Mouse (Mus musculus): ENCODE results near the gene Cherp. TPM values are rescaled to one million over a fixed set of nuclear protein-coding genes. Genes with fewer than 3 reads are reported as not detected.

Gene Cherp
- total RNA-seq, 2 experiments from 2014 or later, result 47.7 to 60.6 TPM

DNA sequence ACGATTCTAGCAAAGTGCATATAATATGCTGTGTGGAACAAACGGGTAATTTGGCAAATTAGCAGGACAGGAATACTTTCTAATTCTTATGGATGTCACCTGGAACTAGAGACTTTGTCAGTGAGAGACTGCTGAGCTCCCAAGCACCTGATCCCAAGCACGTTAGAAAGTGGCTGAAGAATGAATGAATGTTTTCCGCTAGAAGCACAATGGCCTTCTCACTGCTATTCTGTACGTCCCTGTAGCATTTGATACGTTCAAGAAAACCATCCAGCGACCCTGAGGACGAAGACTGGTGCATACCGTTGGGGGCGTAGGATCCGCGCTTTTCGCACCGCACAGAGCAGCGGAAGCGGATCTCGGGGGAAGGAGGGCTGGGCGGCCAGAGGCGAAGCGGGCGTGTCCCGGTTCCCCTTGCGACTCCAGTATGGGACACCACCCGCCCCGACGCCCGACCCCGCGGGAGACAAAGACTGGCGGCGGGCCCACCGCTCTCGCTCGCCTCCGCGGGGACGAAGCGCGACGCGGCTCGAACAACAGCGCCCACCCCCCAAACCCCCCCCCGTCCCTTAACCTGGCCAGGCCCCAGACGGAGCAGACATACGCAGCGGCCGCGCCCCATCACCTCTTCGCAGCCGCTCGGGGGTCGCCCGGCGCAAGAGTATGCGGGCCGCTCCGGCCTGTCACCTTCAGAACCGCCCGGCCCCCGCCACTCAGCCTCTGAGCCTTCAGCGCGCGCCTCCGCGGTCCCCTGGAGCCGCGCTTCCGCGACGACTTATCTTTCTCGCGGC is 54.3 kb downstream of the Cherp start:
- peak; percentile 43 to 63 for DNase-seq (ENCODE audit: low spot score in 2 of 2)

GRCm38 (mm10) chr8:72418073-72418472 is 57.0 kb downstream of the Cherp start:
- no peak for DNase-seq (ENCODE audit: low spot score in 2 of 2)

DNA sequence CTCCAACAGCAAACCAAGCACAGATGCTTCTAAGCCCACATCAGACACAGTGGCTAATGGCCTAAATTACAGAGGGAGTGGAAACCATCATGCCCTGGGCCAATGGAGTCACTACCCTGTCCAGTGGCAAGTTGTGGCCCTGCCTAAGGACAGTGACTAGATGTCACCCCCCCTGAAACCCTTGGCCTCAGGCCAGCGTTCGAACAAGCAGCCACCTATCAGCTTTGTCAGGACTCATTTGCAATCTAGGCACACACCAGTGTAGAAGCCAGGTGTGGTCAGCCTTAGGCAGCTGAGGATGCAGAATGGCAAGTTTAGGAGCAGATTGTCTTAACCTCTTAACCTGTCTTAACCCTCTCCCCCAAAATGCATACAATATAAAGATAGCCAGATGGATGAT is 59.8 kb downstream of the Cherp start:
- DNase-seq (ENCODE audit: low spot score in 2 of 2), result no peak

DNA sequence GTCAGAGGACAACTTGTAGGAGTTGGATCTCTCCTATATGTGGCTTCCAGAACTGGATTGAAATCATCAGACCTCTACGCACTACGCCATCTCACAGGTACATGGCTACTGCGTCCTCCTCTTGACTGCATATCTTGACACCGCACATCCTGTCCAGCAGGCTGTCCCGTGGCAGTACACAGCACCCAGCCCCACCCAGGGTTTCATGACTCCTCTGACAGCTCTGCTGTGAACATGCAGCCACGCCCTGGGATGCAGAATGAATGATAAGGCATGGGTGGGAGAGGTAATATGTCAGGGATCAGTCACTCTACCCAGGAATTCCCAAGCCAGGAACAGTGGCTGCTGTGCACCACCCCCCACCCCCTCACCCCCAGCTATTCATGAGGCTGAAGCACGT is 61.2 kb downstream of the Cherp start:
- DNase-seq (ENCODE audit: low spot score in 2 of 2), result no peak

Small RNA genes within 50 kb of the gene (microRNA-seq; reads per million reads assigned to microRNA genes)
- 1.3 reads per million for gene Mir7068

Other genes with a start within 250 kb of the Cherp start
- 10 to 100 TPM; 46.4 to 48.5 TPM for gene Ap1m1, start 235.2 kb downstream of the Cherp start, total RNA-seq (2021)
- gene Gm10282, start 170.0 kb downstream of the Cherp start, total RNA-seq (2021), result 10 to 100 TPM; 29.3 to 31.8 TPM
- 10 to 100 TPM; 40.0 to 47.7 TPM for gene Klf2, start 156.2 kb downstream of the Cherp start, total RNA-seq (2021)
- gene Eps15l1, start 53.8 kb downstream of the Cherp start, total RNA-seq (2021), result 10 to 100 TPM; 41.6 to 51.1 TPM
- gene Calr3, start 31.4 kb downstream of the Cherp start, total RNA-seq (2021), result 1 to 10 TPM; 1.3 to 2.0 TPM
- gene 1700030K09Rik, start 31.3 kb downstream of the Cherp start, total RNA-seq (2021), result 1 to 10 TPM; 6.3 to 6.5 TPM
- 10 to 100 TPM; 24.5 to 28.3 TPM for gene Slc35e1, start 17.4 kb upstream of the Cherp start, total RNA-seq (2021)
- 1 to 10 TPM; 9.4 to 9.8 TPM for gene Med26, start 73.0 kb upstream of the Cherp start, total RNA-seq (2021)
- 100 to 1,000 TPM; 114 to 123 TPM for gene Smim7, start 95.9 kb upstream of the Cherp start, total RNA-seq (2021)
- gene Tmem38a, start 96.8 kb upstream of the Cherp start, total RNA-seq (2021), result 100 to 1,000 TPM; 536 to 560 TPM
- 1 to 10 TPM; 1.3 to 1.7 TPM for gene Nwd1, start 171.5 kb upstream of the Cherp start, total RNA-seq (2021)
- 100 to 1,000 TPM; 113 to 127 TPM for gene Sin3b, start 248.1 kb upstream of the Cherp start, total RNA-seq (2021)